Mouse (Mus musculus): Measurements from ENCODE around the gene Banf2.

- TF ChIP-seq POLR2A (IDR thresholded peaks at IDR 0.05; ENCODE audit: borderline replicate concordance, insufficient read depth, low read length) (no peak), CTCF (IDR thresholded peaks at IDR 0.05; ENCODE audit: borderline replicate concordance, insufficient read depth, low read depth, low read length) (no peak)
These were observed 39.8 kb downstream of the Banf2 start for GRCm38 (mm10) chr2:144072642-144073041.
